Mouse (Mus musculus): ENCODE results near the gene Mob1b. TPM values are rescaled to one million over a fixed set of nuclear protein-coding genes. Genes with fewer than 3 reads are reported as not detected.

Gene Mob1b
- total RNA-seq (2023) = 10 to 100 TPM; 24.1 to 24.6 TPM

DNA sequence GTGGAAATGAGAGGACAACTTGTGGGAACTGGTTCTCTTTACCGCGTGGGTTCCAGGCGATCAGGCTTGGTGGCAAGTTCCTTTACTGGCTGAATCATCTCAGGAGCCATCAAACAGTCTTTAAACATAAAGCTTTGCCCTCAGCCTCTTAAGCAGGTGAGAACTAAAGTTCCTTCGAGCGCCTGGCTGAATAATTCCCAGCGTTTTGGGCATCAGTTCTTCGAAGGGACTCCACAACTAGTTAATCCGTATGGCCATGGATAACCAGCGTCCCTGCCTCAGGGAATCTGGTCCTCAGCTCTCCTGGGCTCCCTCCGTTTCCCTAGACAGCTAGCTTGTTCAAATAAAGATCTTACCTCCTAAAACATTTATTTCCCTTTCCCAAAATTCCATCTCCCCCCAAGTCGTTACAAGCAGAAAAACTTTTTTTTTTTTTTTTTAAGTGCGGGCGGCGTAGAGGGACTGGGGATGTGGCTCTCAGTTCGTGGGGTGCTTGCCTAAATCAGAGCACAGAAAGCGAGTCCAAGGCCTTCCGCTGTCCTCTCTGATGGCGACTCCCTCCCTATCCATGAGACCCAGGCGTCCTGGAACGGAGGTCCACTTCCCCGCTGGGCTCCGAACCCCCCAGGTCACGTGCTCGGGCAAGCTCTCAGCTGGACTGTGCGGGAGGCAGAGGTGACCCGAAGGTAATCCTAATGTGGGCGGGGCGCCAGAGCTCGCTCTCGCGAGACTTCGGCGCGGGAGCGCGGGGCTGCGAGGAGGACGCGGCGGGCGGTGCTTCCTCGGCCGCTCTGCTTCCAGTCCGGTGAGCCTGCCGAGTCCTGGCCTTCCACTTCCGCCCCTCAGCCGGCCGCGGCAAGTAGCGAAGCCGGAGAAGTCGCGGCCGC is at the start of gene Mob1b:
TSS of gene Mob1b (plus strand) at position 740 of the 887 bp plus-strand sequence.

GRCm38 (mm10) chr5:88675443-88676387 is 44.9 kb upstream of the Mob1b start, which contains the start of gene Grsf1:
Grsf1 (minus strand) TSS chr5:88676171.

GRCm38 (mm10) chr5:88764987-88765481 is 44.4 kb downstream of the Mob1b start, which contains the start of gene Dck:
Dck (plus strand) TSS chr5:88764996.

Other genes with a start within 250 kb of the Mob1b start
- gene Enam, start 232.9 kb upstream of the Mob1b start, total RNA-seq (2023) = not detected
- 1 to 10 TPM; 1.1 to 4.1 TPM for gene Jchain, start 193.0 kb upstream of the Mob1b start, total RNA-seq (2023)
- 10 to 100 TPM; 47.8 to 52.2 TPM for gene Utp3, start 166.4 kb upstream of the Mob1b start, total RNA-seq (2023)
- gene Rufy3, start 155.8 kb upstream of the Mob1b start, total RNA-seq (2023) = 1 to 10 TPM; 6.2 TPM
- gene Grsf1, start 44.7 kb upstream of the Mob1b start, total RNA-seq (2023) = 10 to 100 TPM; 39.3 to 53.6 TPM
- gene Dck, start 44.1 kb downstream of the Mob1b start, total RNA-seq (2023) = 10 to 100 TPM; 29.5 to 30.7 TPM
- gene Slc4a4, start 166.0 kb downstream of the Mob1b start, total RNA-seq (2023) = under 1 TPM; 0.30 to 0.64 TPM

Measured in T-cell, adult 66 days (primary cell).